Mouse (Mus musculus) adrenal gland, adult 8-10 months (tissue): ENCODE results near the gene Clns1a. TPM values are rescaled to one million over a fixed set of nuclear protein-coding genes. Genes with fewer than 3 reads are reported as not detected.

Experiments used
- DNase-seq: peaks from one replicate; pipeline ENCODE4 v3.0.0; 2022
- total RNA-seq, 4 experiments: library from RNA; stranded (reverse); gene quantifications; 2 replicates each; pipeline ENCODE4 v1.2.4; 2022

Gene Clns1a
- total RNA-seq, 4 experiments from 2014 or later, result 54.5 to 66.7 (median 63.1) TPM

DNA sequence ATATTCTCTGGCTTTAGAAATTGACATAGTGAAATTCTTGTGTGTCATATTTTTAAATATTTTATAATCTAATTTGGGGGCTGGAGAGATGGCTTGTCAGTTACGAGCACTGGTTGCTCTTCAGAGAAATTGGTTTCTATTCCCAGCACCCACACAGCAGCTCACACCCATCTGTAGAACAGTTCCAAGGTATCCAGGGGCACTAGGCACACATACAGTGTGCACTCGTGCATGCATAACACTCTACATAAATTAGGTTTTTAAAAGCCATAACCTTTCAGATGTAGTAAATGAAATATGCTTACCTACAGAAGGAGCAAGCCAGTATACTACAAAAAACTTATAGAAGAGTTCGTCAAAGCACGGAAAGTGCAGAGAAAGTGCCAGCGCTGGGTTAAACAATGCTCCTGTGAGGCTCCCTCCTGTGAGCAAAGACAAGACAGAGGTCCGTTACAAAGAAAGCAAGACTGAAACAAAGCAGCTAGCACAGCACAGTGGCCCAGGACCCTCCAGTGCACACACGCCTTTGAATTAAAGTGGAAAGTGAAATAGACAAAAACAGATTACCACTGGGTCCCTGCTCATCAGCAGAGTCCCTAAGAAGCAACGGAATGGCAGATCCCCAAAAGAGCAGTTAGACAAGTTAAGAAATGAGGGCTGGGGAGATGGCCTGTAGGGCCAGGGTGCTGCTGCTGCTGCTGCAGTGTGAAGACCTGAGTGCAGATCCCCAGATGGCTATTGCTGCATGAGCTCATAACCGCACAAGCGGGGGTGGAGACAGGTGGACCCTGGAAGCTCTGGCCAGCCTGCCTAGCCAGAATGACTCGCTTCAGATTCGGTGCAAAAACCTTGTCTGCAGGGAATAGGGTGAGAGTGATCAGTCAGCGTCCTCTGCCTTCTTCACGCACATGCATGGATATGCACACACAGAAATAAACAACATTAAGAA is 32.5 kb downstream of the Clns1a start:
- DNase-seq, result no peak

DNA sequence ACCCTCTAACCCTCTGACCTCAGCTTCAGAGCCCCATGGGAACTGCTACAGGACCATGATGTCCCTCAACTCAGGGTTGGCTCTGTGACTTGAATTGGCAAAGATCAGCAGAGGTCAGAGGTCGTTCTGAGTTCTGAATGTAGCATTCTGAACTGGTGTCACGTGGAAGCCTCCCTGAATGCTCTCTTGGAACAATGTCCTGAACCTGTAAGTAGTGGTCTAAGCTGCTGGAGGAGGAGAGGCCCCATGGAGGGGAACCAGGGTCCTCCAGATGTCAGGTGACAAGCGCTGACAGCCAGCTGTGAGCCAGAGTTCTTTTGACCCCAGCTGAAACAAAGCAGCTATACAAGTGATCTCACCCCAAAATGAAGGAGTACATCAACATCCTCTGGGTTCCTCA is 34.0 kb downstream of the Clns1a start:
- no peak for DNase-seq

DNA sequence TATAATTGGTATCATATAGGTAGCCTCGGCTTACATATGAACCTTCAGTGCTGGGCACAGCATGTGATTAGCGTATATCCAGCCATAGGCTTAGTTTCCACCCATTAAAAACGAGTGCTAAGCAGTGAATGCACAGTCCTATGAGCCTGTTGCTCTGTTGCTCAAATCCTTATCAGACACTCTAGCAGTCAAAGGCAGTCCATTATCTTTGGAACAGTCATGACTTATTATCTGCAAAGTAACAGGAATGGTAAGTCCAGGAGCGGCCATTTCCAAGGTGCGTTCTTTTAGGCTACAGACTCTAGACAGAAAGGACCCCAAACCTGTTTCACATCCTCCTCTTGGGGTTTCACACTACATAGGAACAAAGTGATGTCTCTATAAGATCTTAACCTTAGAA is 37.2 kb downstream of the Clns1a start:
- DNase-seq, result no peak

DNA sequence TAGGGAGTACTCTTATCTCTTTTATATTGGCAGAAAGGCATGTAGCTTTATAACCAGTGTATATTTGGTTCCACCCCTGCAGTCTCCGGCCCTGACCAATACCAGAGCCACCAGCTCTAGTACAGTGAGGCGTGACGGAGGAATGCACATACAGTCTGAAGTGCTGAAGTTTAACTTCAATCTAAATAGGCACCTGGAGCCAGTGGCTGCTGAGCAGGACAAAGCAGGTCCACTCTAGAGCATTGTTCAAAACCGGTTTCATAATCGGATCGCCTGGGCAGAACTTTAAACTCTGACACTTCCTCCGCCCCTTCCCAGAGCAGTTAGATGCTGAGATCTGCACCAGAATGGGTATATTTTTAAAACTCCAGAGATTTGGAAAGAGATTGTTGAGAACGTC is 38.6 kb downstream of the Clns1a start:
- DNase-seq, result no peak

DNA sequence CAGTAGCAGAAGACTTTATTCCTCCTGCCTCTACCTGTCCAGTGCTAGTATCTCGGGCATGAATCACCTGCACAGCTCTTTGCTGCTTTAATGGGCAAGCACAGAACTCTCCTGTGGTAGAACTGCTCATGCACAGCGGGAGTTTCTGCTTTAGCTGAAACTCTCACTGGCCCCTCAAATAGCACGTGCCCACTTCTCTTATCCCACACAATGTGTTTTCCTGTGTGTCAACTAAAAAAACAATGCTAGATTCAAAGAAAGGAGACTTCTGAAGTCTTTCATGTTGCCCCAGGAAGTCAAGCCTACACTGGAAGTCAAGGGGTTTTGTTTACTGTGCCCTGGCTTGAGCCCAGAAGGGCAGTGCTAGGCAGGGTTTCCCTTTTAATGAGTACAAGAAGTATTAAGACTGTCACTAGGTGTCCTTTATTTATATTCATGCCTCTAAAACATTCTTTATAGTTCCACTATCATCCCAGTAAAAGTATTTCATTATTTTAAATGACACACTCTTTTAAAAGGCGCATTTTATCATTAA is 39.5 kb downstream of the Clns1a start:
- no peak for DNase-seq

DNA sequence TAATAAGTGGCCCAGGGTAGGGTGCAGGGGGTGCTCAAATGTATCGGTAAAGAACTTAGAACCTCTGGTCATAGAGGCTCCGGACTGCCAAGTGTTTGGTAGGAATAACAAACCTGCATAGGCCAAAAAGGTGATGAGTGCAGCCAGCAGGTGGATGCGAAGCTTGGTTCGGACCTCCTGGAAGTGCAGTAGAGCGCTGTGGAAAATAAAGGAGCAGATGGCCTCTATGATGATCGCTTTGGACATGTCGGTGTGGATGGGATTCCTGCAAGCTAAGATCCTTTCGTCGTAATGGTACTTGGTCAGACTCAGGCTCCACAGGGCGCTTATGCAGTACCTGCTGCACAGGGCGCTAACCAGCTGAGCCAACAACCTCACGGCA is 40.8 kb downstream of the Clns1a start:
- no peak for DNase-seq

DNA sequence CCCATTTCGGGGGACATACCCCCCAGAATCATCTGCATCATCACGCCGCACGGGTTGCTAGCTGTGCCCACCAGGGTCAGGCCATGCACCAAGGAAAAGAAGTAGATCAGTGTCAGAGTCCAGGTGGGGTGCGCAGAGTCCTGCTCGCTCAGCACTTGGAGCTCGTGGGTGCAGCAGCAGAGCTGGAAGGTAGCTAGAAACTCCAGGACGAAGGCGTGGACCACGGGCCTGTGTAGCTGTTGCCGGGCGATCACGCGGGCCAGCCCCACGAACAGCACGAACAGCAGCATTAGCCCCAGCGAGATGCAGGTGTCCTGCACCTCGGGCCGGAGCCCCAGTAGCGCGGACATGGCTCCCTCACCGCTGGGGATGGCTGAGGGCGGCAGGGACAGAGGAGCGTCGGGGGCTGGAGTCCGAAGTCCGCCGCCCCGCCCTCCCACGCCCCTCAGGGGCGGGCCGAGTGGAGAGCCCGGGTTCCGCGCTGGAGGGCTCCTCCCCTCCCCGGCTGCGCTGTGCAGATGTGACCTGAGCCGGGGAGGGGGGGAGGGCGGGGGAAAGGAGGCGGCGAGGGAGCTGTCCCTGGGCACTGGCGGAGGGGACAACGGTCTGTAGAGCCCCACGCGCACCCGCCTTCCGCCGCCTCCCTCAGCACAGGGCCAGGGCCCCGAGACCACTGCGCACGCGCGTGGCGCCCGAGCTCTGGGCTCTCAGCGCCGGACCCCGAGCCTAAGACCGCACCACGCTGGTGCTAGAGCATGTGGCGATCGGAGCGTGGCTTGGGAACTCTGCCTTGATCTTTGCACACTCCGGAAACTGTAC is 41.4 kb downstream of the Clns1a start, which contains the start of gene Aqp11:
Gene Aqp11, minus strand, starts transcription at position 652 of the 819 bp plus-strand sequence.
- DNase-seq, result peak; percentile 86

DNA sequence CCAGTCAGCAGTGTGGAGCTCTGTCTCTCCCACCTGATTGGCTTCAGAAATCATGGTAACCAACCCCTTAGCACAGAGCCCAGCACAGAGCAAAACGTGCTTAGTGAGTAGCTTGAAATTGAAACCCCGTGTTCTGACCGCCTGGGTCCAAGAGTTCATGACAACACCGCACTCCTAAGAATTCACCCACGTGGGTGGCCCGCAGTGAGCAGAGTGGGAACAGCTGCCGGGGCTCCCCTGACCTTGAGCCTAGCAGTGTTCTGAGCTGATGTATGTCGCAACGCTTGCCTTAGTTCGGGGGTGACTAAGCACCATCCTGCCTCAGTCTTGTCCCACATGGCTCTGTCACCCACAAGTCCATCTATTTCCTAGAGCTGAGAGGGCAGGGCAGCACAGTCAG is 44.5 kb downstream of the Clns1a start:
- peak; percentile 66 for DNase-seq

DNA sequence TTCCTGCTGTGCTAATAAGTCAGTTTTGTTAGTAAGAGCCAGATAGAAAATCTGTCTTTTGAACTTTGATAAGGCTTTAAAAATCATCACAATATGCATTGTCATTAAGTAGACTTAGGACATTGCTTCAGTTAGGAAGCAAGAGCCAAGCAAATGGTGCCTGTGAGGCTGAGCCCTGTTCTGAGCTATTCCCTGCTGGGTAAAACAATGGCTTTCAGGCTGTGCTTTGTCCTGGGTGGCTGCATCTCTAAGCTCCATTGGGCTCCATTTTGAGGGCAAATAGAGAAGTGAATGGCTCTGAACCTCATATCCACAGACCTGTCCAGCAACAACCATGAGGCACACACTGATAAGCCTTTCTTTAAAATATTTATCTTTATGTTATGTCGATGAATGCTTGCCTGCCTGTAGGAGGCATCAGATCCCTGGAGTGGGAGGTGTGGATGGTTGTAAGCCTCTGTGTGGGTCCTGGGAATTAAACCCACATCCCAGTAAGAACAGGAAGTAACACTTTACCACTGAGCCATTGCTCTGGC is 45.4 kb downstream of the Clns1a start:
- no peak for DNase-seq

DNA sequence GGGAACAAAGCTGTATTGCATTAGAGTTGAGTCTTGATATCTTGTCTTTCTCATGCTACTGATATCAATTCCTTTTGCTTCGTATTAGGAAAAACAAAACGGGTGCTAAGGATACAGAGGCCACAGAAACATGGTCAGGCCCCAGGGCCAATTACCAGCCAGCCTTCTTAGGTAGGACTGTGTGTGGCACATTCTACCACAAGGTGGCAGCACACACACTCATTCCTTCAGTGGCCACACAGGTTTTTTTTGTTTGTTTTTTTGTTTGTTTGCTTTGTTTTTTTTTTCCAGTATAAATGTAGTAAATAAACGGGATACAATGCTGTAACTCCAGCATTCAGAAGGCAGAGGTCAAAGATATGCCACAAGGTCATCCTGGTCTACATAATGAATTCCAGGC is 48.9 kb downstream of the Clns1a start:
- no peak for DNase-seq

DNA sequence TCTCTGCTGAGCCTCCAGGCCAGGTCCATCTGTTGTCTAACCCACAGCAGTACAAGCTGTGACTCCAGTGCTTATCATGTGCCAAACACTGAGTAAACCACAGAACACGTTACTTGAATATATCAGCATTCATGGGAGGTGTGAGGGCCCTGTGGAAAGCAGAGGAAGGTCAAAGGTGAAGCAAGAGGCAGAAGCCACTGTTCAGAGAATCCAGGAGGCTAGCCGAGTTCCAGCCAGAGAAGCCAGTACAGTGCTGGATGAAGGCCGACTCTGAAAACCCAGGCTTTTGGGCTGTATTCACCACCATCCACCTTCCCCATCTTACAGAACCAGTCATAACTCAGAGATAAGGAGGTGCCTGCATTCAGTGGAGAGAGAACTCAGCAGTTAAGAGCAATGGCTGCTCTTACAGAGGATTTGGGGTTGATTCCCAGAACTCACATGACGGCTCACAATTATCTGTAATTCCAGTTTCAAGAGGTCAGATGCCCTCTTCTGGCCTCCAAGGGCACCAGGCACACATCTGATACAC is 50.8 kb downstream of the Clns1a start:
- DNase-seq, result no peak

DNA sequence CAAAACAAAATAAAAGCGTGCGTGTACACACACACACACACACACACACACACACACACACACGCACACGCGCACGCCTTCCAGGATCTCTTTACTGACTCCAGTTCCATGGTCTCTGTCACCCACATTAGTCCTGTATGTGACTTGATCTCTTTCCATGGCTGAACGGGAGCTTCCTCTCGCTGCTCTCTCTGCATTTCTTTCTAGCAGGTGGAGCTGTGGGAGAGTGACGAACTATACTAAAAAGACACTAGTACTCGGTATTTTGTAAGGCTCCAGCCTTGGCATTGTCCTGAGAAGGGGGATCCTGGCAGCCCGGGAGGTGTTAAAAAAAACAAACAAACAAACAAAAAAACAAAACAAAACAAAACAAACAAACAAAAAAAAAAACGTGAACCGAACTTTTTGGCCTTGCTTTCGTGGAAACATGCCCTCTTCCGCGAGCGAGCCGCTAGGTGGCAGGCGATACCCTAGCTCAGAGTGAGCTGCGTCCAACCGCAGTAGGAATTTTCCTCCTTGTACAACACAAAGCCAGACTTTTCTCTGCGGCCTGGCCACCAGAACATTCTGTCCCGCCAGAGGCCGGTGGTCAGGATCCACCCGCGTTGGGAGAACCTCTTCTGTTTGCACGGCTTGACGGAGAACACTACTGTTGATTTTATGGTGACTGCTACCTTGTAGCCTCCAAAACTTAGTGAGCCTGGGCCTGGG is 51.5 kb downstream of the Clns1a start:
- peak; percentile 81 for DNase-seq

DNA sequence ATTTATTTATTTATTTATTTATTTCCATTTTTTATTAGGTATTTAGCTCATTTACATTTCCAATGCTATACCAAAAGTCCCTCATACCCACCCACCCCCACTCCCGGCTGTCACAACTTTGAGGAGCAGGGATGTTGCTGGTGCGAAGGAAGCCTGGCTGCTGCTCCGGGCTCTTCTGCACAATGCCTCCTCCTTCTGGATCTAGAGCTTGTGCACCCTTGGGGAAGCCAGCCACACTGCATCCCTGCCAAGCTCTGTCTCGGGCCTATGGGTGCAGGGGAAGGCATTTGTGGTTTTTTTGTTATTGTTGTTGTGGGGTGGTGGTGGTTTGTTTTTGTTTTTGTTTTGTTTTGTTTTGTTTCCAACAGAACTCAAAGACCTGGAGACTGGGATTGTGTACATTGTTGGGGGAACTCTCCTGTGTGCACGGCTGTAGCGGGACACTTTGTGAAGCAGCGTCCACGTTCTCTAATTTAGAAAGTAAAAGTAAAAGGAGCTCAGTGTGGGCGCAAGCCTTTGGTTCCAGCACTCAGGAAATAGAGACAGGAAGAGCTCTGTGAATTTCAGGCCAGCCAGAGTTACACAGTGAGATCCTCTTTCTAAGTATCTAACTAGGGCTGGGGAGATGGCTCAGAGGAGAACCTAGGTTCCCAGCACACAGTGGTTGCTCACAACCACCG is 52.2 kb downstream of the Clns1a start:
- no peak for DNase-seq

DNA sequence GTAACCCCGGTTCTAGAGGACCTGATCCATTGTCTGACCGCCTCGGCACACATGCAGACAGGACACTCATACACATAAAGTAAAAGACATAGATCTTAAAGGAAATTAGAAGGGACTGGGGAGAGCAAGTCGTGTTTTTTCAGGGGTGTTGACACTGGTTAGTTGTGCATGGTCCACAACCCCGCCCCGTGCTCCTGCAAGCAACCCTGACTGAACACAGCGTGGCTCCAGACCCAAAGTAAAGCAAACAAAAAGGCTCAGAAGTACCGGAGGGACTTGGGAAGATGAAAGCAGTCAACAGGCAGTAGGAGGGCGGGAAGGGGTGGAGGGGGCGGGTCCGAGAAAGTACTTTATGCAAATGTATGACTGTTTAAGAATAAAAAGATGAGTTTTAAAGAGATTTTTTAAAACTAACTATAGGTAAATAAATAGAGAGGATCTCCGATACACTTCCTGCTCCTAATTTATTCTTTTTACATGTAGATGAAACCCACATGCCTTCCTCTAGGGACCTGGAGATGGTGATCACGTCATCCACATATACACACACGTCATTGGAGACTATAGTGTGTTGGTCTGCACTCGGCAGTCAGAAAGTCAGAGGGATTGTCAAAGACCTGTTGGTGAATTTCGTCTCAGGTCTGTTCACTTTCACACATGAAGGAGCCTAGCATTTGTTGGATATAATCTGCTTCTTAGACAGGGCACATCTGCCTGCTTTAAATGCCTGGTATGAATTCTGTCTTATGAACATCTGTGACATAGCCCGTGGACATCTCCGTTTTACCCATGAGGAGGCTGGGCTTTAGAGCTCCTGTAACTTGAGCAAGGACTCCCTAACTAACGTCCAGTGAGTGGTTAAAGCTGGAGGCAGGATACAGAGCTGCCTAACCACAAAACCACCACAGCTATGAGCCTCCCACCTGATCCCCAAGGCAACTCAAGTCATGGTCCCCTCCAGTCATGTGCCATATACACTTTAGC is 53.1 kb downstream of the Clns1a start:
- no peak for DNase-seq

DNA sequence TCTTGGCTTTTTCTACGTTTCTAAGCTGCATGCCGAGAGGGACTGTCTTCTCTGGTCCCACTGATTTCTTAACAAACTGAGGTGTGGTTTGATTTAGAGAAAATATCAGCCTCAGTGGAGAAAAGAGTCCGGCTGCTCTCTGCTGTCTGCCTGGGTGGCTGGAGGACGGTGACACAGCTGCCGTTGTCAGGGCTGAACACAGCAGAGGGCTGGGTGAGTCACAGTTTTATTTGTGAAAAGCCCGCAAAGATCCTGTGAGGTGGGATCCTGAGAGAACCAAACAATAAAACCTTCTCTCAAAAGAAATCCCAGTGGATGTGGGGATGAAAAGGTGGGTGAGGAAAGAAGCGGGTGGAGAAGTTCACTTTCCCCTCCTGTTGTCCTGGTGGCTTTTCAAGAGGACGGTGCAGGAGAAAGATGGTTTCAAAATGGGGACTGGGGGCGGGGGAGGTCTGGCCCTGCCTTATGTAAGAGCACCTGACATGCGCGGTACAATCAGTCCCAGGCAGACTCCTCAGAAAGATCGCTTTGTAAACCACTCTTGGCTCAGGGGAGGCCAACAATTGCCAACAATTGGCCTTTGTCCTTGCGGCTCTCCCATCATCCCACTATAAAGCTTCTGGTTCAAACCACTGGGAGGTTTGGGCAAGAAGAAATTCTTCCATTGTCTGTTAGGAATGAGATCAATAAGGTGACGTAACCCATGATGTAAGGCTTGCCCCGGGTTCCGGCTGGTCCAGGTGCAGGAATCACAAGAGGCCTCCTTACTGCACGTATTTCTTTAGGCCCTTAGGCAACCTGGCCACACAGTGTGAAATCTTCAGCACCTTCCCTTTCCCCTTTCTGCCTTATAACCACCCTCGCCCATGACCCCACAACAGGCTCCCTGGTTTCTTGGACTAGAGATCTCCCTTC is 60.8 kb downstream of the Clns1a start:
- DNase-seq, result no peak

DNA sequence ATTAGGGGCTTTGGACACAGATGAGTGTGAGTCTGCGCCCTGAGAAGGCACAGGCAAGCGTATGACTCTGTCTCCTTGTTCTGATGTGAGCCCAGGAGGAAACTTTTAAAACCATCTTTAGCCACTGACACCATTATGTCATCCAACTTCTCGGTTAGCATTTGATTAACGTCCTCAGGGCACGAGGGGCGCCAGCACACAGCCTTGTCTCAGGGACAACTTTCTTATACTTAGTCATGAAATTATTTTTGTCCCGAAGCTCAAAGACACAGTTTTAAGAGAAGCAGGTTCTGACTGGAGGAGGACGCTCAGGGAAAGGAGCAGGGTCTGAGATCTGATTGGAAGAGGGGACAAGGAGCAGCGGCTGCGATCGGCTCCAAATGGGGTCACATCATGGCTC is 68.2 kb downstream of the Clns1a start:
- DNase-seq, result peak; percentile 76

DNA sequence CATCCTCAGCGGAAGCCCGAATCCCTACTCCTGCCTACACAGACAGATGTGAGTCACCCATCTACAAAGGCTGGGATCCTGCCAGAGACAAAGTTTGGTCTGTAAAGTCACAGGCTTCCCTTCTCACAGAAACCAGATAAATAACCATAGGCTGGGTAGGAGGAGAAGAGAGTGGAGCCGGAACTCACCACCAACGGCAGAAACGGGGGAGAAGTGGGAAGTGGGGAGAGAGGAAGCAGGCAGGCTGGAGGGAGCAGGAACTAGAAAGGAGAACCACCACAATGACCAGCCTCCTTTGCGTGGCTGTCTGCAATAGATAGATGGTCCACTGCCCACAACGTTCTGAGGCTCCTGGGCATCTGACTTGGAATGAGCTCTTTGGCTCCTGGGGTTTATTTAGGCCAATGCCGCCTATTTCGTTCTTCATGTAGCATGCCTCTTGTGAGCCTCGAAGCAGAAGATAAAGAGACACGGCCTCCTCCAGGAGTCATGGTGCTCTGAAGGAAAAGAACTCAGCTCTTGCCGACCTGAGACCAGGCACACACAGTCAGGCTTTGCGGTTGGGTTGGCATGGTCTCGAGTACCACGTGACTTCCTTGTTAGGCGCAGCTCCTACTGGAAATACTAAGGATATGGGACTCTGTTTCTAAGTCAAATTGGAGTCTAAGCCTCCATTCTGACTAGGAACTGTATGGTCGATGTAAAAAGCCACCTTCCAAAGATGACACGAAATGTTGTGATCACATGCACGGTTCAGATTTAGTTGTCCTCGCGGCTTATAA is 68.9 kb downstream of the Clns1a start:
- DNase-seq, result peak; percentile 70

DNA sequence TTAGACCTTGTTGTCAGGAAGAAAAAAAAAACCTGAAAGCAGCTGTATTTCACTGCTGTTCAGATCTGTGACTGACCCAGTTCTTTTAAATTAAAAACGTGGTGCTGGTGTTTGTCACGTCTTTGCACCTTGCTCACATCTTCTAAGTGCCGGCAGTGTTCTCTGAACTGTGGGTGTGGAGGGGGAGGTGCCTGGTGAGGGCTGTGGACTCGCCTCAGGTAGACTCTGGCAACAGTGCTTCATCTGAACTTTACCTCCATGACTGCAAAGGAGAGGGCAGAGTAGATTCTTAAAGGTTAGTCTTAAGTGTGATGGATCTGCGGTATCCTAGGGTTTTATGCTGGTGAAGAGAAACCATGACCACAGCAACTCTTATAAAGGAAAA is 69.5 kb downstream of the Clns1a start:
- DNase-seq, result no peak
